Mouse (Mus musculus) liver, postnatal 0 days (tissue): Measurements from ENCODE around the gene Kalrn.

Experiments
- CTCF ChIP-seq: sonication (generic); IDR thresholded peaks from 2 replicates; pipeline ENCODE4 v1.5.1; 2016; ENCODE audit warnings: antibody characterized with exemption, low read depth
- EP300 ChIP-seq: IDR thresholded peaks from 2 replicates; pipeline ENCODE4 v1.6.1; 2016; ENCODE audit warnings: antibody characterized with exemption, low read depth, mild to moderate bottlenecking

DNA sequence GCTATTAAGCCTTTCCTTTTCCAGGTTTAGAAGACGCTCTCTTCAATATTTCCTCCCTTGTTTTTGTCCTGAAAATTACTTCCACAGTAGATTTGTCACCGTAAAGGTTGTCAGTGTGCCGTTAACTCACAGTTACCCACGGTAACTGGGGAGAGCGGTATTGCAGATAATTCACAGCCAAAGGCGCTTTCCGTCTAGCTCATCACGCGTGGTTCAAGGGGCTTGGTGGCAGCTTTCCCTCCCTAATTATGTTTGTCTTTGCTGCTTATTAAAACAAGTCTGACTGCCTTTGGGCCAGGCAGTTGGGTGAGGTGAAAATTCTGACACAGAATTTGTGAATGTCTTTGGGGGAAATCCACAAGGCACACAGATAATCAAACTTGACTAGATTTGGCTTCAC, 243.5 kb downstream of the Kalrn start:
- TF ChIP-seq CTCF: no peak
- TF ChIP-seq EP300: no peak
